Mouse (Mus musculus) kidney, postnatal 0 days (tissue): ENCODE results near the gene Olfr976. TPM values are rescaled to one million over a fixed set of nuclear protein-coding genes. Genes with fewer than 3 reads are reported as not detected.

Experiments
- ATAC-seq: fragments of 200-750 bp; cut with Nextera tagmentation; replicated peaks from 2 replicates; pipeline ENCODE4 v1.8.0; 2017; ENCODE audit warnings: low read depth, moderate number of reproducible peaks, moderate TSS enrichment, moderate library complexity; ENCODE audit not compliant: low FRiP score
- DNase-seq: peaks from one replicate; pipeline ENCODE4 v3.0.0-alpha.2; 2016; ENCODE audit warnings: low spot score
- H3K27ac ChIP-seq: fragments of 300-500 bp; sonication (generic); 2 replicates; pipeline ENCODE4 v1.5.1; 2014; ENCODE audit warnings: mild to moderate bottlenecking
- H3K27me3 ChIP-seq: fragments of 300-500 bp; sonication (generic); 2 replicates; pipeline ENCODE4 v1.6.1; 2014; ENCODE audit warnings: low read length, mixed read lengths; ENCODE audit not compliant: insufficient read depth
- H3K36me3 ChIP-seq: fragments of 300-500 bp; sonication (generic); 2 replicates; pipeline ENCODE4 v1.6.1; 2014; ENCODE audit warnings: low read length, mixed read lengths; ENCODE audit not compliant: insufficient read depth
- H3K4me1 ChIP-seq: fragments of 300-500 bp; sonication (generic); replicated peaks from 2 replicates; pipeline ENCODE4 v1.6.1; 2014; ENCODE audit warnings: antibody characterized with exemption, low read length, mixed read lengths; ENCODE audit not compliant: insufficient read depth
- H3K4me2 ChIP-seq: fragments of 300-500 bp; sonication (generic); 2 replicates; pipeline ENCODE4 v1.6.1; 2014; ENCODE audit warnings: mild to moderate bottlenecking, low read length, moderate library complexity, mixed read lengths
- H3K4me3 ChIP-seq: fragments of 300-500 bp; sonication (generic); replicated peaks from 2 replicates; pipeline ENCODE4 v1.5.1; 2014; ENCODE audit warnings: low read depth, low read length
- H3K9ac ChIP-seq: fragments of 300-500 bp; sonication (generic); 2 replicates; pipeline ENCODE4 v1.6.1; 2014; ENCODE audit warnings: low read depth, low read length
- H3K9me3 ChIP-seq: fragments of 300-500 bp; sonication (generic); replicated peaks from 2 replicates; pipeline ENCODE4 v1.6.1; 2016; ENCODE audit warnings: low read length, inconsistent platforms, mixed read lengths
- CTCF ChIP-seq: IDR thresholded peaks from 2 replicates; pipeline ENCODE4 v1.5.1; 2016; ENCODE audit warnings: antibody characterized with exemption, low read depth, mild to moderate bottlenecking, moderate library complexity
- WGBS: fragments of 180-500 bp; shearing (Covaris S2); extraction: QIAGEN DNeasy Blood & Tissue Kit; methylation state at CpG from one replicate; pipeline ENCODE4 v1.1.7; 2014; 5-methylcytosine and 5-hydroxymethylcytosine counted together
- polyA plus RNA-seq: library from polyadenylated mRNA; unstranded; fragments of >200 nt; fragmentation: Nextera tagmentation; extraction: Ambion mirVana; gene quantifications from 2 replicates; pipeline ENCODE4 v1.2.1, GENCODE M21; 2015

Olfr976 gene
- polyA plus RNA-seq, 1 experiment from 2014 or later = not detected

- 83% methylated on average over 3 of the region's 3 CpGs for WGBS
- Histone ChIP-seq H3K27me3 (no peaks in the 10 kb centered on the region), H3K9me3 (no peaks in the 10 kb centered on the region), H3K4me2 (no peak overlapping the region), H3K36me3 (no peaks in the 10 kb centered on the region), H3K9ac (no peak overlapping the region), H3K4me3 (no peak overlapping the region), H3K4me1 (no peaks in the 10 kb centered on the region), H3K27ac (no peak overlapping the region)
- DNase-seq (no peak), ATAC-seq (no peak)
- TF ChIP-seq CTCF = no peak
These were observed 51.0 kb downstream of the Olfr976 start for GRCm38 (mm10) chr9:39909939-39910338.

GRCm38 (mm10) chr9:39907036-39907435 lies 53.9 kb downstream of the Olfr976 start, which contains the start of gene Olfr229:
Gene Olfr229, plus strand, starts transcription at chr9:39907336.
- Histone ChIP-seq H3K4me3 (no peak within 1 kb of the TSS), H3K36me3 (no peaks in the 10 kb centered on the region), H3K27ac (no peak within 1 kb of the TSS), H3K4me2 (no peak within 1 kb of the TSS), H3K4me1 (no peaks in the 10 kb centered on the region), H3K9ac (no peak within 1 kb of the TSS), H3K9me3 (no peaks in the 10 kb centered on the region), H3K27me3 (no peaks in the 10 kb centered on the region)
- no peak for DNase-seq
- 70% methylated on average over 2 of the region's 2 CpGs for WGBS
- no peak for TF ChIP-seq CTCF
- no peak for ATAC-seq

GRCm38 (mm10) chr9:39905106-39905505 lies 55.8 kb downstream of the Olfr976 start:
- no peak overlapping the region for H3K4me2 ChIP-seq
- DNase-seq = no peak
- H3K4me1 ChIP-seq = no peaks in the 10 kb centered on the region
- no peaks in the 10 kb centered on the region for H3K9me3 ChIP-seq
- H3K4me3 ChIP-seq = no peak overlapping the region
- ATAC-seq = no peak
- no peak overlapping the region for H3K9ac ChIP-seq
- H3K27ac ChIP-seq = no peak overlapping the region
- no peaks in the 10 kb centered on the region for H3K27me3 ChIP-seq
- H3K36me3 ChIP-seq = no peaks in the 10 kb centered on the region
- 80% methylated on average over 6 of the region's 6 CpGs for WGBS
- no peak for TF ChIP-seq CTCF

Other genes with a start within 250 kb of the Olfr976 start
- gene Olfr965, start 249.8 kb downstream of the Olfr976 start, polyA plus RNA-seq = not detected in 2 replicates
- gene Olfr150, start 230.2 kb downstream of the Olfr976 start, polyA plus RNA-seq = not detected in 2 replicates
- gene Olfr967, start 214.9 kb downstream of the Olfr976 start, polyA plus RNA-seq = not detected in 2 replicates
- not detected in 2 replicates for gene Olfr968, start 177.9 kb downstream of the Olfr976 start, polyA plus RNA-seq
- not detected in 2 replicates for gene Olfr969, start 170.2 kb downstream of the Olfr976 start, polyA plus RNA-seq
- not detected in 2 replicates for gene Olfr970, start 152.3 kb downstream of the Olfr976 start, polyA plus RNA-seq
- gene Olfr971, start 124.3 kb downstream of the Olfr976 start, polyA plus RNA-seq = not detected in 2 replicates
- gene Olfr972, start 94.7 kb downstream of the Olfr976 start, polyA plus RNA-seq = not detected in 2 replicates
- not detected in 2 replicates for gene Olfr229, start 53.8 kb downstream of the Olfr976 start, polyA plus RNA-seq
- not detected in 2 replicates for gene Olfr974, start 23.6 kb downstream of the Olfr976 start, polyA plus RNA-seq
- gene Olfr975, start 9.1 kb downstream of the Olfr976 start, polyA plus RNA-seq = not detected in 2 replicates
- gene Olfr978, start 31.0 kb upstream of the Olfr976 start, polyA plus RNA-seq = not detected in 2 replicates
- not detected in 2 replicates for gene Olfr979, start 42.3 kb upstream of the Olfr976 start, polyA plus RNA-seq
- not detected in 2 replicates for gene Olfr980, start 48.4 kb upstream of the Olfr976 start, polyA plus RNA-seq
- not detected in 2 replicates for gene Olfr981, start 60.3 kb upstream of the Olfr976 start, polyA plus RNA-seq
- gene Olfr982, start 112.7 kb upstream of the Olfr976 start, polyA plus RNA-seq = not detected in 2 replicates
- gene Olfr983, start 132.5 kb upstream of the Olfr976 start, polyA plus RNA-seq = not detected in 2 replicates
- not detected in 2 replicates for gene Olfr984, start 153.1 kb upstream of the Olfr976 start, polyA plus RNA-seq
- not detected in 2 replicates for gene Olfr985, start 169.1 kb upstream of the Olfr976 start, polyA plus RNA-seq
- gene Tmem225, start 187.0 kb upstream of the Olfr976 start, polyA plus RNA-seq = not detected in 2 replicates
- gene Olfr986, start 219.8 kb upstream of the Olfr976 start, polyA plus RNA-seq = 0.06 TPM in 1 of 2 replicates, not detected in the other
- 3.9 and 4.3 TPM in 2 replicates for gene Zfp202, start 231.2 kb upstream of the Olfr976 start, polyA plus RNA-seq